Mouse (Mus musculus) liver, adult 2 months (tissue): ENCODE data around the gene Ptar1.

Experiments
- CTCF ChIP-seq: fragments of 200-500 bp; IDR thresholded peaks from 2 replicates; pipeline ENCODE4 v1.5.1; 2011; ENCODE audit warnings: low read depth, low read length, control low read depth
- POLR2A ChIP-seq: fragments of 200-500 bp; IDR thresholded peaks from 2 replicates; pipeline ENCODE4 v1.6.1; 2011; ENCODE audit warnings: low read length, control low read depth; ENCODE audit not compliant: insufficient read depth; ENCODE audit errors: extremely low read depth

DNA sequence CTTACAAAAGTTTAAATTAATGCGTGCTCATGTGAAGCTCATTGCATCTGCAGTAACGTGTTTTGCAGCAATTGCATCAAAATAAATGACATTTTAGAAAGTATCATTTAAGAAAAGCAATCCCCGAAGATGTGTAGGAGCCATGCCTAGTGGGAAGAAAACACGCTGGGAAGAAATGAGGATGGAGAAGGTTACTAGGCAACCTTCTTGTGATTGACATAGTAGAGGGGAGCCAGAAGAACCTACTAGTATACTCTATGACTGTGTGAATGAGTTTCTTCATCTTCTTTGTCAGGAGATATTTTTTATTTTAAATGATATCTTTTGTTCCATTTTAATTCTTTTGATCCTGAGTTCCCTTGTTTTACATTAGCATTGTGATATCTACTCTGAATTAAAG is 28.9 kb upstream of the Ptar1 start:
- TF ChIP-seq CTCF, result no peak
- TF ChIP-seq POLR2A, result no peak
